Mouse (Mus musculus) heart, postnatal 0 days (tissue): ENCODE data around the gene 5730596B20Rik.

Experiments
- CTCF ChIP-seq: IDR thresholded peaks from 2 replicates; pipeline ENCODE4 v1.5.1; 2016; ENCODE audit warnings: antibody characterized with exemption, control low read depth, low read depth
- EP300 ChIP-seq: IDR thresholded peaks from 2 replicates; pipeline ENCODE4 v1.6.1; 2016; ENCODE audit warnings: antibody characterized with exemption, low read depth

GRCm38 (mm10) chr6:52174968-52175751 lies 2.1 kb upstream of the 5730596B20Rik start:
- TF ChIP-seq CTCF: no peak
- no peak for TF ChIP-seq EP300
